Mouse (Mus musculus) liver, adult (tissue): Measurements from ENCODE around the gene Srarp.
A peak's percentile ranks its signal among the peaks of the same experiment; 100 is the strongest.

Source experiments
- GATA4 ChIP-seq: IDR thresholded peaks from 2 replicates; pipeline ENCODE4 v1.6.1; 2014; ENCODE audit warnings: mild to moderate bottlenecking, low read length; ENCODE audit not compliant: insufficient replicate concordance

Srarp gene

GRCm38 (mm10) chr4:141461576-141461975 is 25.7 kb upstream of the Srarp start:
- no peak for TF ChIP-seq GATA4

DNA sequence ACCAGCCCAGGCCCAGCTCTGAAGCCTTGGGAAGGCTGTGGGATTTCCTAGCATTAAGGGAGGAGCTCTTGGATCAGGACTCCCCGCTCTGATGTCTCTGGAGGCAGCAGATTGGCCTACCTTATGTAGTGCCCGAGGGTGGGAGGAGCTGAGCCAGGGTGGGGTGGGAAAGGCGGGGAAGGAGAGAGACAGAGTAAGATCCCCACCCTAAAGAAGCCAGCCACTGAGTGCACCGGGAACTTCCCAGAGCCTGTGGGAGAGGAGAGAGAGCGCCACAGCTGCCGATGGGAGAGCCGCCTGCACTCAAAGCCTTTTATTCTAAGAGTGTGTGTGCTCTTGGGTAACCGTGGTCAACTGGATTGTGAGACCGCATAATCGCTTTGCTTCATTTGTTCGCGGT is 25.2 kb upstream of the Srarp start:
- TF ChIP-seq GATA4, result no peak

- no peak for TF ChIP-seq GATA4
These were observed 24.6 kb upstream of the Srarp start for GRCm38 (mm10) chr4:141460481-141460880.

GRCm38 (mm10) chr4:141459766-141460165 is 23.9 kb upstream of the Srarp start:
- no peak for TF ChIP-seq GATA4

DNA sequence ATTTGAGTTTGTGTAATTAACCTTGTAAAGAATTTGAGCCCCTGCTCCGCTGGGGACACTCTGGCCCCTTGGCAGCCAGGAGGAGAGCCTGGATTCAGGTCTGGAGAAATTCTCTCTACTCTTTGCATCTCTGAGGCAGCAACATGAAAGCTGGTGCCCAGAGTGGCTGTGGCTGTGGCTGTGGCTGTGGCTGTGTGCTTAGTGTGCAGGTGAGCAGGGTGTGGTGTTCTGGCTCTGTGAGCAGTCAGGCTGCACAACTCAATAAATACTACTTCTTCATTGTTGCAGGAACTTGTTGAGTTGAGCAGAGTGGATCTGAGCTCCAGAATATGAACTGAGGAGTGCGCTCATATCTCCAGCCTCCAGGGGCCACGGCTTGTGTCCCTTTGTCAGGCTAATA is 23.0 kb upstream of the Srarp start:
- no peak for TF ChIP-seq GATA4

- no peak for TF ChIP-seq GATA4
These were observed 22.3 kb upstream of the Srarp start for GRCm38 (mm10) chr4:141458236-141458635.

DNA sequence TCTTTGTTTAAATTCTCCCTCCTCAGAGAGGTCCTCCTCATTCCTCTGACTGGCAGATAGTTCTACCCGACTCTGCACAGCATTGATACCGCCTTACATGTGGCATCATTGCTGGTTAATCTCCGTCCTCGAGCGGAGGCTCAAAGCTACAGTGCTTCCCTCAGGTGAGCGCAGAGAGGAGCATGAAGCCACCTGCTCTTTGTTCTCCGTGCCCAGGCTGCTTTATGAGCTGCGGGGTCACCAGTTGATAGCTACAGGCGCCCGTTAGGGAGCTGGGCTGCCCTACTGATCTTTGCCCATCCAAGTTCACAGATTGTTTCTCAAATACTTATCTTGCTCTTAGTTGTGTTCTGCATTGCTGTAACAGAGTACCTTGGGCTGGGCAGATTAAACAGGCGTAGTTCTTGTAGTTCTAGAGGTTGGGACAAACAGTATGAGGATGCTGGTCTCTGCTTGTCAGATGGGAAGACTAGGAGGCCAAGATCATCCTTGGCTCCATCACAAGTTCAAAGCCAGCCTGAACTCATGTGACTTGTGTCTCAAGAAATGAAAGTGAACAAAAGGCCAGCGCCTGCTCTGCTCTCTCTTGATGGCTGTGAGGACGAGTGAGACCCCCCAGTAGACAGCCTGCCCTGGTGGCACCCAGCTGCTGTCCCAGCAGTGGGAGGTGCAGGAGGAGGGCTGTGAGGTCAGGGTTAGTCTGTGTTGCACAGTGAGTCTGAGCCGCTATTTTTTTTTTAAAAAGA is 20.5 kb upstream of the Srarp start:
- TF ChIP-seq GATA4, result no peak

GRCm38 (mm10) chr4:141455526-141455925 is 19.6 kb upstream of the Srarp start:
- TF ChIP-seq GATA4, result no peak

- TF ChIP-seq GATA4, result no peak
These were observed 18.9 kb upstream of the Srarp start for GRCm38 (mm10) chr4:141454581-141455350.

GRCm38 (mm10) chr4:141451916-141452450 is 16.1 kb upstream of the Srarp start:
- no peak for TF ChIP-seq GATA4

GRCm38 (mm10) chr4:141451251-141451650 is 15.3 kb upstream of the Srarp start:
- TF ChIP-seq GATA4, result no peak

- no peak for TF ChIP-seq GATA4
These were observed 10.3 kb upstream of the Srarp start for GRCm38 (mm10) chr4:141446211-141446610.

DNA sequence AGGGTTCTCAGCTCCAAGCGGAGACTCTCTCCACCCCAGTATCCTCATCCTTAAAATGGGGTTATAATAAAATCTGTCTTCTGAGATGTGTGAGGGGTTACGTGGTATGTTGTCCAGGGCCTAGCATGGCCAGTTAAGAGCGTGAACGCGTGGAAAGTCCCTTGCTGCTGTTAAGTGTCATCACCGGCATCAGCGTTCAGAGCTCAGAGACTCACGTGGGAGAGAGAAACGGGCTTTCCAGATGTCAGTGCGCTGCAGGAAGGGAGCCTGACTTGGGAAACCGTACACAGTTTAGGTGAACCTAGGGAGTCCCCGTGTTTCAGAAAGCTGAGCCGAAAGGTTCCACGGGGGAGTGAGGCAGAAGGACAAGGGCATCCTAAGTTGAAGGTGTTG is 9.4 kb upstream of the Srarp start:
- TF ChIP-seq GATA4, result no peak

DNA sequence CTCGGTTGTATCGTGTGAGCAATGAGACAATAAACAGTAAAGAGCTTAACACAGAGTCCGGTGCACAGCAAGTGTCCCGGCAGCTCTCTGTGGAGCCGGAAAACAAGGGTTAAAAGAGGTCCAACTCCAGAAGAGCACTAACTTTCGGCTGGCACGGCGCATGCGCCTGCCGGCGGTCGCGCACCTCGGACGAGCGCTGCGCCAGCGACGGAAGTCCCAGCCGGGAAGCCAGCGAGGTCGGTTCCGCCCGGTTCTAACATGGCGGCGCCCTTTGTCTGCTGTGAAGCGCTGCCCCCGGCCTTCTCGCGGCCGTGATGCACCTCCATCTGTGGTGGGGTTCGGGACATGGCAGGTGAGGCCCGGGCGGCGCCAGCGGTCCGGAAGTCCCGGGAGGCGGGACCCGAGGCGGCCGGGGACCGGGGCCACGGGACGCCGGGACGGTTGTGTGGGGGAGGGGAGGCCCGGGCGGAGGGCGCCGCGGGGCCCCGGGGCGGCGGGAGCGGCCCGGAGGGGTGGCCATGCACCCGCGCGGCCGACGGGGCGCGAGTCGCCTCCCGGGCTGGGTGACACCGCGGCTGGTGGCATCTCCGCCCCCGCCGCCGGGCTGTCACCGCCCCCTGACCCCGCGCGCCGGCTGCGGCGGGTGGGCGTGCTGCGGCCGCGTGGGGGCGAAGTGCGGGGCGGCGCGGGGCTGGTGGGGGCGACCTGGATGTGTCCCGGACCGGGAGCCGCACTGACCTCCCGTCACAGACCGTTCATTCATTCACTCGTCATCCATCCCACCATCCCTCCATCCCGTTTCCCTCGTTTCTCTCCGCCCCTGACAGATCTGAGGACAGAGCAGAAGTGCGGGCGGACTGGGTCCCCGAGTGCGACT is 8.8 kb upstream of the Srarp start, which contains the start of gene Zbtb17:
Gene Zbtb17, plus strand, starts transcription at position 204 of the 877 bp plus-strand sequence.
- TF ChIP-seq GATA4, result peak; percentile 4; the same call in 1 of the 2 replicates
